Mouse (Mus musculus): ENCODE results near the gene Tcf3. TPM values are rescaled to one million over a fixed set of nuclear protein-coding genes. Genes with fewer than 3 reads are reported as not detected.

Gene Tcf3
- polyA plus RNA-seq, 1 experiment = 25.5 TPM

GRCm38 (mm10) chr10:80388731-80389130 is 44.7 kb downstream of the Tcf3 start:
- peaks cover 25% of the 10 kb centered on the region for H3K4me1 ChIP-seq (ENCODE audit: control insufficient read depth, insufficient read depth, low read length)
- no peak overlapping the region for H3K27ac ChIP-seq (ENCODE audit: insufficient read depth, low read depth, low read length)
- TF ChIP-seq POLR2A (IDR thresholded peaks at IDR 0.05; ENCODE audit: borderline replicate concordance, low read depth, low read length) (no peak), CTCF (IDR thresholded peaks at IDR 0.05; ENCODE audit: low read depth, low read length) (no peak)
- H3K4me3 ChIP-seq (ENCODE audit: insufficient read depth, low read length) = no peak overlapping the region

- peaks cover 25% of the 10 kb centered on the region for H3K4me1 ChIP-seq (ENCODE audit: control insufficient read depth, insufficient read depth, low read length)
- peak within 1 kb of the TSS; percentile 29 for H3K27ac ChIP-seq (ENCODE audit: insufficient read depth, low read depth, low read length)
- no peak for TF ChIP-seq POLR2A (IDR thresholded peaks at IDR 0.05; ENCODE audit: borderline replicate concordance, low read depth, low read length)
These were observed 45.9 kb downstream of the Tcf3 start, which contains the start of gene Mex3d for GRCm38 (mm10) chr10:80387522-80387959. TSS of gene Mex3d (minus strand) at chr10:80387659.

GRCm38 (mm10) chr10:80386735-80387471 is 46.5 kb downstream of the Tcf3 start:
- no peak overlapping the region for H3K27ac ChIP-seq (ENCODE audit: insufficient read depth, low read depth, low read length)
- TF ChIP-seq POLR2A (IDR thresholded peaks at IDR 0.05; ENCODE audit: borderline replicate concordance, low read depth, low read length) = no peak
- TF ChIP-seq CTCF (IDR thresholded peaks at IDR 0.05; ENCODE audit: low read depth, low read length) = no peak
- H3K4me3 ChIP-seq (ENCODE audit: insufficient read depth, low read length) = peak overlapping the region; percentile 66
- peaks cover 25% of the 10 kb centered on the region for H3K4me1 ChIP-seq (ENCODE audit: control insufficient read depth, insufficient read depth, low read length)

More at GRCm38 (mm10) chr10:80387522-80387959, 45.9 kb downstream of the Tcf3 start, which contains the start of gene Mex3d:
- peak within 1 kb of the TSS; percentile 80 for H3K4me3 ChIP-seq (ENCODE audit: insufficient read depth, low read length)

- TF ChIP-seq CTCF (IDR thresholded peaks at IDR 0.05; ENCODE audit: low read depth, low read length) = no peak
- no peak for TF ChIP-seq POLR2A (IDR thresholded peaks at IDR 0.05; ENCODE audit: borderline replicate concordance, low read depth, low read length)
- Histone ChIP-seq H3K4me3 (ENCODE audit: insufficient read depth, low read length) (peak overlapping the region; percentile 66), H3K27ac (ENCODE audit: insufficient read depth, low read depth, low read length) (no peak overlapping the region), H3K4me1 (ENCODE audit: control insufficient read depth, insufficient read depth, low read length) (peaks cover 25% of the 10 kb centered on the region)
These were observed 47.4 kb downstream of the Tcf3 start for GRCm38 (mm10) chr10:80385811-80386734.

- Histone ChIP-seq H3K4me3 (ENCODE audit: insufficient read depth, low read length) (peak overlapping the region; percentile 66; the same call in 1 of the 2 replicates), H3K27ac (ENCODE audit: insufficient read depth, low read depth, low read length) (no peak overlapping the region), H3K4me1 (ENCODE audit: control insufficient read depth, insufficient read depth, low read length) (peaks cover 25% of the 10 kb centered on the region)
- no peak for TF ChIP-seq CTCF (IDR thresholded peaks at IDR 0.05; ENCODE audit: low read depth, low read length)
These were observed 48.1 kb downstream of the Tcf3 start for GRCm38 (mm10) chr10:80385310-80385709.

GRCm38 (mm10) chr10:80384709-80385108 is 48.7 kb downstream of the Tcf3 start:
- no peak overlapping the region for H3K27ac ChIP-seq (ENCODE audit: insufficient read depth, low read depth, low read length)
- peaks cover 24% of the 10 kb centered on the region for H3K4me1 ChIP-seq (ENCODE audit: control insufficient read depth, insufficient read depth, low read length)
- H3K4me3 ChIP-seq (ENCODE audit: insufficient read depth, low read length) = no peak overlapping the region
- TF ChIP-seq CTCF (IDR thresholded peaks at IDR 0.05; ENCODE audit: low read depth, low read length) = no peak
- TF ChIP-seq POLR2A (IDR thresholded peaks at IDR 0.05; ENCODE audit: borderline replicate concordance, low read depth, low read length) = no peak

GRCm38 (mm10) chr10:80384115-80384639 is 49.3 kb downstream of the Tcf3 start:
- peaks cover 20% of the 10 kb centered on the region for H3K4me1 ChIP-seq (ENCODE audit: control insufficient read depth, insufficient read depth, low read length)
- no peak for TF ChIP-seq CTCF (IDR thresholded peaks at IDR 0.05; ENCODE audit: low read depth, low read length)
- TF ChIP-seq POLR2A (IDR thresholded peaks at IDR 0.05; ENCODE audit: borderline replicate concordance, low read depth, low read length) = no peak
- H3K4me3 ChIP-seq (ENCODE audit: insufficient read depth, low read length) = no peak overlapping the region
- no peak overlapping the region for H3K27ac ChIP-seq (ENCODE audit: insufficient read depth, low read depth, low read length)

GRCm38 (mm10) chr10:80383431-80383830 is 50.0 kb downstream of the Tcf3 start:
- Histone ChIP-seq H3K4me1 (ENCODE audit: control insufficient read depth, insufficient read depth, low read length) (peaks cover 14% of the 10 kb centered on the region), H3K4me3 (ENCODE audit: insufficient read depth, low read length) (no peak overlapping the region), H3K27ac (ENCODE audit: insufficient read depth, low read depth, low read length) (no peak overlapping the region)
- TF ChIP-seq CTCF (IDR thresholded peaks at IDR 0.05; ENCODE audit: low read depth, low read length) (no peak), POLR2A (IDR thresholded peaks at IDR 0.05; ENCODE audit: borderline replicate concordance, low read depth, low read length) (no peak)

- Histone ChIP-seq H3K4me1 (ENCODE audit: control insufficient read depth, insufficient read depth, low read length) (peaks cover 9% of the 10 kb centered on the region), H3K27ac (ENCODE audit: insufficient read depth, low read depth, low read length) (no peak overlapping the region), H3K4me3 (ENCODE audit: insufficient read depth, low read length) (no peak overlapping the region)
- TF ChIP-seq CTCF (IDR thresholded peaks at IDR 0.05; ENCODE audit: low read depth, low read length) = no peak
- TF ChIP-seq POLR2A (IDR thresholded peaks at IDR 0.05; ENCODE audit: borderline replicate concordance, low read depth, low read length) = no peak
These were observed 50.6 kb downstream of the Tcf3 start for GRCm38 (mm10) chr10:80382641-80383365.
